Mouse (Mus musculus): ENCODE results near the gene Dgke. TPM values are rescaled to one million over a fixed set of nuclear protein-coding genes. Genes with fewer than 3 reads are reported as not detected.

The Dgke gene
- polyA plus RNA-seq (2015; fragmentation: Nextera tagmentation; extraction: Ambion mirVana), result 7.8 and 8.7 TPM in 2 replicates

DNA sequence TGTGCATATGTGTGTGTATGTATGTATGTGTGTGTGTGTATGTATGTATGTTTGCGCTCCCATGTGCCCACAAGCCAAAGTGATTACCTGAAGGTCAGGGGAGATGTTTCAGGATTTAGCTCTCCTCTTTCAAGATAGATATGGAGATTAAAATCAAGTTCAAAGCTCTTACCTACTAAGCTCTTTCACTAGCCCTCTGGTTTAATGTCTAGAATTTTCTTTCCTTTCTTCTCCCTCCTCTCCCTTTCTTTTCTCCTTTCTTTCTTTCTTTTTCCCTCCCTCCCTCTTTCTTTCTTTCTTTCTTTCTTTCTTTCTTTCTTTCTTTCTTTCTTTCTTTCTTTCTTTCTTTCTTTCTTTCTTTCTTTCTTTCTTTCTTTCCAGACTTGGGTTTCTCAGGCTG lies at the start of gene Dgke:
TSS of gene Dgke (minus strand) at position 101 of the 400 bp plus-strand sequence.
- H3K4me1 ChIP-seq (ENCODE audit: control insufficient read depth, insufficient read depth, low read length), result peaks cover 17% of the 10 kb centered on the region
- 93% methylated on average over 1 of the region's 1 CpGs for WGBS
- peak within 1 kb of the TSS; percentile 49 for H3K9ac ChIP-seq (ENCODE audit: low read length)
- peak within 1 kb of the TSS; percentile 59 for H3K27ac ChIP-seq (ENCODE audit: low read length)
- ATAC-seq (replicated peaks; ENCODE audit: extremely low read depth, insufficient read depth, low FRiP score), result no peak
- H3K4me2 ChIP-seq (ENCODE audit: low read depth, low read length), result peak within 1 kb of the TSS; percentile 36; the same call in 1 of the 2 replicates
- H3K36me3 ChIP-seq (ENCODE audit: control insufficient read depth, insufficient read depth), result no peaks in the 10 kb centered on the region
- no peaks in the 10 kb centered on the region for H3K9me3 ChIP-seq (replicated peaks; ENCODE audit: control insufficient read depth, low read length)
- H3K4me3 ChIP-seq (ENCODE audit: low read length), result peak within 1 kb of the TSS; percentile 29
- no peaks in the 10 kb centered on the region for H3K27me3 ChIP-seq (ENCODE audit: control insufficient read depth, insufficient read depth, low read length)

DNA sequence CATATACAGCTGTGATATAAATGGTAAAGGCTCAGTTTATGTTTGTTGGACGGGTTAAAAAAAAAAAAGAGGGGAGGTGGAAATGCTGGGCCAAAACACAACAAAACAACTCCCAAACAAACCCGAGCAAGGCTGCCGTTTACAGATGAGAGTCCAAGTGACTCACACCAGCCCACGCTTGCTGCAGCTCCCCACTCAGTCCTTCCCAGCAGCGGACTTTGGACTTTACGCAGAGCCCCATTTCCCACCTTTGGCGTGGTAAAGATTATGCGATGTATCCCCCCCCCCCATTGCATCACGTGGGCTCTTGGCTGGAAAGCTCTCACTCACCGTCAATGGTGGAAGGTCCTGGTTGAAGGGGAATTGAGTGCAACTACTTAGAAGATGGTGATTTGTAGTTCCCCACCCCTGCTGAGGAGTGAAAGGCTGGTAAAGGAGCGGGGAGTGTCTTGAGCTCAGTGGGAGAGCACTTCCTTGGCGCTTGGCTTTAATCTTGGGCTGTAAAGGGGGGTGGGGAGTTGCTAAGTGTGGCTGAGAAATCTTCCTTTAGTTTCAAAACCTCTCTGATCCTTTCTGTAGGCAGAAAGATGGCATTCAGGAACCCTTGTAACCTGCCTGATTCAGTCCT lies 40.6 kb upstream of the Dgke start:
- peaks cover 9% of the 10 kb centered on the region for H3K4me1 ChIP-seq (ENCODE audit: control insufficient read depth, insufficient read depth, low read length)
- H3K27ac ChIP-seq (ENCODE audit: low read length), result no peak overlapping the region
- WGBS, result 29% methylated on average over 12 of the region's 12 CpGs
- no peaks in the 10 kb centered on the region for H3K36me3 ChIP-seq (ENCODE audit: control insufficient read depth, insufficient read depth)
- no peaks in the 10 kb centered on the region for H3K9me3 ChIP-seq (replicated peaks; ENCODE audit: control insufficient read depth, low read length)
- H3K4me3 ChIP-seq (ENCODE audit: low read length), result no peak overlapping the region
- no peak for ATAC-seq (replicated peaks; ENCODE audit: extremely low read depth, insufficient read depth, low FRiP score)
- no peak overlapping the region for H3K9ac ChIP-seq (ENCODE audit: low read length)
- no peak overlapping the region for H3K4me2 ChIP-seq (ENCODE audit: low read depth, low read length)
- no peaks in the 10 kb centered on the region for H3K27me3 ChIP-seq (ENCODE audit: control insufficient read depth, insufficient read depth, low read length)

DNA sequence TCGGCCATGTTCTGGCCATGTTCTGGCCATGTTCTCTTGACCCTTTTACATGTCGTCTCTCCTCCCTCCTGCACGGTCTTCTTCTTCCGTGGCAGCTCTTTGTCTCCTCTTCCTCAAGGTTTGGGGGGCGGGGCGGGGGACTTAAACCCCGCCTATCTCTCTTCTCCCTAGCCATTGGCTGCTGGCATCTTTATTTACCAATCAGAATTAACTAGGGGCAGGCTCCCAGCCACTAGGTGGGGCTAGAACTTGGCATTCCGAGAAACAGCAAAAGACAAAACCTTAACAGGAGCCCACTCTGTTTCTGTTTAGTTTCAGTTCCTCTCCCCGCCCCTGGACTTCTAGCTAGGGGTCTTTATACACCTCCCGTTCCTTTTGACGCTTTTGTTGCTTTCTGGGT lies 39.2 kb upstream of the Dgke start:
- no peak overlapping the region for H3K27ac ChIP-seq (ENCODE audit: low read length)
- H3K27me3 ChIP-seq (ENCODE audit: control insufficient read depth, insufficient read depth, low read length), result no peaks in the 10 kb centered on the region
- no peaks in the 10 kb centered on the region for H3K36me3 ChIP-seq (ENCODE audit: control insufficient read depth, insufficient read depth)
- H3K4me3 ChIP-seq (ENCODE audit: low read length), result no peak overlapping the region
- ATAC-seq (replicated peaks; ENCODE audit: extremely low read depth, insufficient read depth, low FRiP score), result no peak
- peaks cover 9% of the 10 kb centered on the region for H3K4me1 ChIP-seq (ENCODE audit: control insufficient read depth, insufficient read depth, low read length)
- WGBS, result 83% methylated on average over 11 of the region's 11 CpGs
- no peak overlapping the region for H3K4me2 ChIP-seq (ENCODE audit: low read depth, low read length)
- no peaks in the 10 kb centered on the region for H3K9me3 ChIP-seq (replicated peaks; ENCODE audit: control insufficient read depth, low read length)
- no peak overlapping the region for H3K9ac ChIP-seq (ENCODE audit: low read length)

DNA sequence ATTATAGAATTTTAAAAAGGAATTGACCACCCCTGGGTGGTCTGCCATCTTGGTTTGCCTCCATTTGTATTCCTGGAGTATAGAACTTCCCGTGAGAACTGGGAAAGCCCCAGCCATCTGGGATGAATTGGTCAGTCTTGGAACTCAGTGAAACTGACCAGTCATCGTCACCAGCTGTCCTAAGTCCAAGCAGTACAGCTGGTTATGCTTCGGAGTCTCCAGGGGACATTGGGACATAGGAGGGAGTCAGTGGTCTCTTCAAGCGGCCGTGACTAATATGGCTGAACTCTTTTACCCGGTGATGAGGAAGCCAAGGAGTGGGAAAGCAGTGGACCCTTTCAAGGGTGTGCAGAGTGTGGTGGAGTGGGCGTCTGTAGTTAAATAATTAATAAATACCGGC lies 38.6 kb upstream of the Dgke start:
- Histone ChIP-seq H3K4me2 (ENCODE audit: low read depth, low read length) (no peak overlapping the region), H3K4me3 (ENCODE audit: low read length) (no peak overlapping the region), H3K4me1 (ENCODE audit: control insufficient read depth, insufficient read depth, low read length) (peaks cover 9% of the 10 kb centered on the region), H3K9me3 (replicated peaks; ENCODE audit: control insufficient read depth, low read length) (no peaks in the 10 kb centered on the region), H3K36me3 (ENCODE audit: control insufficient read depth, insufficient read depth) (no peaks in the 10 kb centered on the region), H3K27ac (ENCODE audit: low read length) (no peak overlapping the region), H3K9ac (ENCODE audit: low read length) (no peak overlapping the region), H3K27me3 (ENCODE audit: control insufficient read depth, insufficient read depth, low read length) (no peaks in the 10 kb centered on the region)
- no peak for ATAC-seq (replicated peaks; ENCODE audit: extremely low read depth, insufficient read depth, low FRiP score)
- 91% methylated on average over 8 of the region's 8 CpGs for WGBS

DNA sequence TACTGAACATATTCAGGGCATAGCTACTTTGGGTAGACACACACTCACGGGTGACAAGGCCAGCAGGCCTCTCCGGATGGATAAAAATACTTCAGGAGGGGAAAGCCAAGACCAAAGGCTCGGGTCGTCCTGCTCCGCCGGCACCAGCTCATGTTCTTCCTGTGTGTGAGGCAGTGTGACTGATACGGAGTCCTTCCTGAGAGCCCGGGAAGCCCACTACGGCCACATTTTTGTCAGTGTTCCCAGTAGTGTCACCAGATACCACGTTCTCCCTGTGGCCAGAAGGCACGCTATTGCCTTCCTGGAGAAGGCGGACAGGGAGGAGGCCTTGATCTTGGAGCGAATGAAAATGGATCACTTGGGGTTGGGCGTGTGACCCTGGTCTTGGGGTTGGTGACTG lies 36.5 kb upstream of the Dgke start:
- H3K4me1 ChIP-seq (ENCODE audit: control insufficient read depth, insufficient read depth, low read length), result peaks cover 3% of the 10 kb centered on the region; the same call in 1 of the 2 replicates
- no peak overlapping the region for H3K4me2 ChIP-seq (ENCODE audit: low read depth, low read length)
- peak; percentile 8; the same call in 1 of the 2 replicates for ATAC-seq (replicated peaks; ENCODE audit: extremely low read depth, insufficient read depth, low FRiP score)
- H3K9ac ChIP-seq (ENCODE audit: low read length), result no peak overlapping the region
- WGBS, result 47% methylated on average over 14 of the region's 14 CpGs
- H3K27ac ChIP-seq (ENCODE audit: low read length), result no peak overlapping the region
- H3K9me3 ChIP-seq (replicated peaks; ENCODE audit: control insufficient read depth, low read length), result no peaks in the 10 kb centered on the region
- H3K4me3 ChIP-seq (ENCODE audit: low read length), result no peak overlapping the region
- H3K36me3 ChIP-seq (ENCODE audit: control insufficient read depth, insufficient read depth), result no peaks in the 10 kb centered on the region
- H3K27me3 ChIP-seq (ENCODE audit: control insufficient read depth, insufficient read depth, low read length), result no peaks in the 10 kb centered on the region

DNA sequence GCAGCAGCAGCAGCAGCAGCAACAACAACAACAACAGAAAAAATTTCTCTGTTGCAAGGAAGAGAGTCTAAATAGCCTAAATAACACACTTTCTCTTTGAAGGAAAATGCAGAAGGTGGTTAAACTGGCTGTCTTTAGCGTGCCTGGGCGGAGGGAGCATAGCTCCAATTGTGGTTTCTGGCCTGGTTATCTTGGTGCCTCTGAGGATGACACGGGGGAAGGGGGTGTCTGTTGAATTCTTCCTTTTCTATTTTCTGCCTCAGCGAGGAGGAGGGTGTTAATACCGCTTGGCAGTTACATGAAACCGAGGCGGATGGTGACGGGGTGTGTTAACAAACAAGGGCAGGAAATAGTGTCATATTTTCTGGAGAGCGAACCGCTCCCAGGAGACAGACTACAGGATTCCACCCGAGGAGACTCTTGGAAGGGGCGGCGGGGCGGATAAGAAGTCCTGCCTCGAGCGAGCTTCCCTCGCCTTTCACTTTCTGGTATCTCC lies 34.2 kb upstream of the Dgke start:
- H3K27me3 ChIP-seq (ENCODE audit: control insufficient read depth, insufficient read depth, low read length), result no peaks in the 10 kb centered on the region
- peak overlapping the region; percentile 22; the same call in 1 of the 2 replicates for H3K27ac ChIP-seq (ENCODE audit: low read length)
- H3K36me3 ChIP-seq (ENCODE audit: control insufficient read depth, insufficient read depth), result no peaks in the 10 kb centered on the region
- peak overlapping the region; percentile 73 for H3K4me2 ChIP-seq (ENCODE audit: low read depth, low read length)
- H3K9me3 ChIP-seq (replicated peaks; ENCODE audit: control insufficient read depth, low read length), result no peaks in the 10 kb centered on the region
- no peaks in the 10 kb centered on the region for H3K4me1 ChIP-seq (ENCODE audit: control insufficient read depth, insufficient read depth, low read length)
- H3K9ac ChIP-seq (ENCODE audit: low read length), result peak overlapping the region; percentile 58
- peak; percentile 53 for ATAC-seq (replicated peaks; ENCODE audit: extremely low read depth, insufficient read depth, low FRiP score)
- WGBS, result 14% methylated on average over 17 of the region's 17 CpGs
- peak overlapping the region; percentile 50 for H3K4me3 ChIP-seq (ENCODE audit: low read length)

DNA sequence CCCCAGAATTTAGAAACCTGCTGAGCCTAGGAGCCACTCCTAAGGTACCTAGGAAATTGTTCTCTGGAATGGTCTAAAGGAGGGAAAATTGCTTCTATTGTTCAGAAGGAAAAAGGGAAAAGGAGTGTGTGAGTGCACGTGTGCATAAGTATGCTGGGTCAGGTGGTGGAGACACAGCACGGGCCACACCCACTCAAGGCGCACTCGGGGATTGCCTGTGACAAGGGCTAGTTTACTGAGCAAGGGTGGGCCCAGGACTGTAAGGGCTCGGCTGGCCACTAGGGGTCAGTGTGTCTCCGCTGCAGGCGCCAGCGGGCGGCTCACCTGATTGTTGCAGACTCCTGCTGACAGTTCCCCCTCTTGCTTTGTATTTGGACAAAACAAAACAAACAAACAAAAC lies 33.8 kb upstream of the Dgke start:
- Histone ChIP-seq H3K4me2 (ENCODE audit: low read depth, low read length) (peak overlapping the region; percentile 73), H3K9me3 (replicated peaks; ENCODE audit: control insufficient read depth, low read length) (no peaks in the 10 kb centered on the region), H3K27ac (ENCODE audit: low read length) (peak overlapping the region; percentile 22; the same call in 1 of the 2 replicates), H3K4me1 (ENCODE audit: control insufficient read depth, insufficient read depth, low read length) (no peaks in the 10 kb centered on the region), H3K27me3 (ENCODE audit: control insufficient read depth, insufficient read depth, low read length) (no peaks in the 10 kb centered on the region), H3K4me3 (ENCODE audit: low read length) (peak overlapping the region; percentile 50), H3K9ac (ENCODE audit: low read length) (peak overlapping the region; percentile 58), H3K36me3 (ENCODE audit: control insufficient read depth, insufficient read depth) (no peaks in the 10 kb centered on the region)
- under 1% methylated on average over 9 of the region's 9 CpGs for WGBS
- ATAC-seq (replicated peaks; ENCODE audit: extremely low read depth, insufficient read depth, low FRiP score), result peak; percentile 82

DNA sequence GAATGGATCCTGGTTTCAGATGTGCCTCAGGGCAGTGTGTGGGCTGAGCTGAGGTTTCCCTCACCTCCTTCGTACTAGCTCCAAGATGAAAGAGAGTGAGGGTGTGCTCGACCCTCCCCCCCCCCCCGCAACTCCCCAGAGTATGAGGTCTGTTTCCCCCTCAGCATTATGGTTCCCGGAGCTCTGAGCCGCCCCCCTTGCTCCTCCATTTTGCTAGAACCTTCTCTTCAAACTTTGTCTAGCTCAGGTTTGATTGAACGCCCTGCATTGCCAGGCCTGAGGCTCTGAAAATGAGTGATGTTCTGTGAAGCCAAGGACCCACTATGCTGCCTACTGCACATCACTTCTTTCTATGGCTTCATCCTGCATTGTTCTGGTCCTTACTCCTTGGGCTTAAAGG lies 32.3 kb upstream of the Dgke start:
- Histone ChIP-seq H3K36me3 (ENCODE audit: control insufficient read depth, insufficient read depth) (no peaks in the 10 kb centered on the region), H3K4me2 (ENCODE audit: low read depth, low read length) (no peak overlapping the region), H3K27ac (ENCODE audit: low read length) (peak overlapping the region; percentile 23; the same call in 1 of the 2 replicates), H3K4me3 (ENCODE audit: low read length) (no peak overlapping the region), H3K27me3 (ENCODE audit: control insufficient read depth, insufficient read depth, low read length) (no peaks in the 10 kb centered on the region), H3K9ac (ENCODE audit: low read length) (no peak overlapping the region), H3K9me3 (replicated peaks; ENCODE audit: control insufficient read depth, low read length) (no peaks in the 10 kb centered on the region), H3K4me1 (ENCODE audit: control insufficient read depth, insufficient read depth, low read length) (no peaks in the 10 kb centered on the region)
- ATAC-seq (replicated peaks; ENCODE audit: extremely low read depth, insufficient read depth, low FRiP score), result no peak
- 68% methylated on average over 6 of the region's 6 CpGs for WGBS

DNA sequence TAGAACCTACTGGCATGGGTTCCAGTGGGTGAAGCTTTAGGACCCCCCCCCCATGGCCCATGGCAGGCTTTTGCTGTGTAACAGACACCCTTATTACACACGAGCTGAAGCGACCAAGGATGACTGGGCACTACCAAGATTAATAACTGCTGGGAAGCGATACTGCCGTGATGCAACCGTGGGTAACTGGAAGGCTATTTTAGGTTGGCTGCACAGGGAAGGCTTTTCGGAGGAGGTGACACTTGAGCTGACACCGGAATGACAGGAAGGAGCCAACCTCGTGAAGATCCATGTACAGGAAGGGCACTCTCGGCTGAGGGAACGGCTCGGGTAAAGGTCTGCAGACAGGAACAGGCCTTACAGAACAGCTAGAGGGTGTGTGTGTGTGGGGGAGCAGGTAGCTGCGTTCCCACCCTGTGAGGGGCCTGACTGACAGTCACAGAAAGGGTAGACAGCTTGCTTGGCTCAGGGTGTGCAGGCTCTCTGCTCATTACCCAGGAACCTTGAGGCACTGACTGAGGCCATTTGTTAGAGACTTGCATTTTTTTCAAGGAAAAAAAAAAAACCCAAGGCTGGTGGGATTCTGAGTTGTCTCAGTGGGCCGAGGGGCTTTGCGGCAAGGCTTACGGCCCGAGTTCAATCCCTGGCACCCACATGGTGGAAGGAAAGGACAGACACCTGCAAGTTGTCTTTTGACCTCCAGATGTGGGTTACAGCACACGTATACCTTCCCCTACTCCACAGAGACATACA lies 31.6 kb upstream of the Dgke start:
- Histone ChIP-seq H3K27ac (ENCODE audit: low read length) (no peak overlapping the region; the same call in 1 of the 2 replicates), H3K36me3 (ENCODE audit: control insufficient read depth, insufficient read depth) (no peaks in the 10 kb centered on the region), H3K4me2 (ENCODE audit: low read depth, low read length) (no peak overlapping the region), H3K4me3 (ENCODE audit: low read length) (no peak overlapping the region), H3K9me3 (replicated peaks; ENCODE audit: control insufficient read depth, low read length) (no peaks in the 10 kb centered on the region), H3K27me3 (ENCODE audit: control insufficient read depth, insufficient read depth, low read length) (no peaks in the 10 kb centered on the region), H3K4me1 (ENCODE audit: control insufficient read depth, insufficient read depth, low read length) (no peaks in the 10 kb centered on the region), H3K9ac (ENCODE audit: low read length) (no peak overlapping the region)
- 54% methylated on average over 17 of the region's 17 CpGs for WGBS
- ATAC-seq (replicated peaks; ENCODE audit: extremely low read depth, insufficient read depth, low FRiP score), result no peak

All from heart, embryonic 16.5 days (tissue).